Mouse (Mus musculus) embryonic facial prominence, embryonic 14.5 days (tissue): ENCODE measurements at regions not wholly inside any gene's neighbourhood (a gene's known extent, or its start where the extent isn't known, plus 50 kb on each side); places are given as distances from the start of the nearest gene placed in this dataset.

Experiments used
- ATAC-seq: fragments of 200-750 bp; cut with Nextera tagmentation; 2 replicates; pipeline ENCODE4 v1.8.0; 2017; ENCODE audit warnings: low read depth, moderate number of reproducible peaks, moderate TSS enrichment
- DNase-seq: peaks from one replicate; pipeline ENCODE4 v3.0.0-alpha.2; 2015; ENCODE audit warnings: low spot score
- H3K27ac ChIP-seq: fragments of 300-500 bp; sonication (generic); replicated peaks from 2 replicates; pipeline ENCODE4 v1.5.1; 2014; ENCODE audit warnings: low read depth, mild to moderate bottlenecking, low read length, moderate library complexity
- H3K27me3 ChIP-seq: fragments of 300-500 bp; sonication (generic); replicated peaks from 2 replicates; pipeline ENCODE4 v1.6.1; 2014; ENCODE audit warnings: low read length; ENCODE audit not compliant: control insufficient read depth, insufficient read depth
- H3K36me3 ChIP-seq: fragments of 300-500 bp; sonication (generic); 2 replicates; pipeline ENCODE4 v1.6.1; 2014; ENCODE audit warnings: low read length, mixed read lengths; ENCODE audit not compliant: control insufficient read depth, insufficient read depth
- H3K4me1 ChIP-seq: fragments of 300-500 bp; sonication (generic); 2 replicates; pipeline ENCODE4 v1.6.1; 2014; ENCODE audit warnings: antibody characterized with exemption, low read length; ENCODE audit not compliant: control insufficient read depth, insufficient read depth
- H3K4me2 ChIP-seq: fragments of 300-500 bp; sonication (generic); 2 replicates; pipeline ENCODE4 v1.6.1; 2014; ENCODE audit warnings: low read depth, mild to moderate bottlenecking, low read length, moderate library complexity, mixed read lengths
- H3K4me3 ChIP-seq: fragments of 300-500 bp; sonication (generic); 2 replicates; pipeline ENCODE4 v1.5.1; 2014; ENCODE audit warnings: low read depth, mild to moderate bottlenecking, low read length
- H3K9ac ChIP-seq: fragments of 300-500 bp; sonication (generic); 2 replicates; pipeline ENCODE4 v1.6.1; 2014; ENCODE audit warnings: low read depth, mild to moderate bottlenecking, low read length, moderate library complexity, mixed read lengths
- H3K9me3 ChIP-seq: fragments of 300-500 bp; sonication (generic); 2 replicates; pipeline ENCODE4 v1.6.1; 2016; ENCODE audit warnings: low read length; ENCODE audit not compliant: control insufficient read depth
- WGBS: fragments of 180-500 bp; shearing (Covaris S2); extraction: QIAGEN DNeasy Blood & Tissue Kit; methylation state at CpG from one replicate; pipeline ENCODE4 v1.1.7; 2014; 5-methylcytosine and 5-hydroxymethylcytosine counted together

GRCm38 (mm10) chr1:90668787-90669186 lies 66.0 kb downstream of the Cops8 start:
- ATAC-seq, result no peak
- Histone ChIP-seq H3K27me3 (no peaks in the 10 kb centered on the region), H3K4me2 (no peak overlapping the region), H3K9ac (no peak overlapping the region), H3K36me3 (no peaks in the 10 kb centered on the region), H3K4me3 (no peak overlapping the region), H3K27ac (no peak overlapping the region), H3K4me1 (peaks cover 7% of the 10 kb centered on the region; the same call in 1 of the 2 replicates), H3K9me3 (no peaks in the 10 kb centered on the region)
- WGBS, result 87% methylated on average over 3 of the region's 3 CpGs
- no peak for DNase-seq

GRCm38 (mm10) chr1:90669237-90669636 lies 66.5 kb downstream of the Cops8 start:
- ATAC-seq (no peak), DNase-seq (no peak)
- WGBS, result 94% methylated on average over 1 of the region's 1 CpGs

GRCm38 (mm10) chr1:90670346-90670745 lies 67.6 kb downstream of the Cops8 start:
- WGBS, result 73% methylated on average over 3 of the region's 3 CpGs
- Histone ChIP-seq H3K9me3 (no peaks in the 10 kb centered on the region), H3K36me3 (no peaks in the 10 kb centered on the region), H3K27me3 (no peaks in the 10 kb centered on the region), H3K27ac (no peak overlapping the region), H3K4me1 (peaks cover 8% of the 10 kb centered on the region; the same call in 1 of the 2 replicates), H3K4me3 (no peak overlapping the region), H3K4me2 (no peak overlapping the region), H3K9ac (no peak overlapping the region)
- ATAC-seq (no peak), DNase-seq (no peak)

More at GRCm38 (mm10) chr1:90669237-90669636, 66.5 kb downstream of the Cops8 start:
- no peaks in the 10 kb centered on the region for H3K36me3 ChIP-seq
- H3K27me3 ChIP-seq, result no peaks in the 10 kb centered on the region
- no peak overlapping the region for H3K4me2 ChIP-seq
- H3K9ac ChIP-seq, result no peak overlapping the region
- no peaks in the 10 kb centered on the region for H3K9me3 ChIP-seq
- no peak overlapping the region for H3K27ac ChIP-seq
- no peak overlapping the region for H3K4me3 ChIP-seq
- H3K4me1 ChIP-seq, result peaks cover 8% of the 10 kb centered on the region; the same call in 1 of the 2 replicates

DNA sequence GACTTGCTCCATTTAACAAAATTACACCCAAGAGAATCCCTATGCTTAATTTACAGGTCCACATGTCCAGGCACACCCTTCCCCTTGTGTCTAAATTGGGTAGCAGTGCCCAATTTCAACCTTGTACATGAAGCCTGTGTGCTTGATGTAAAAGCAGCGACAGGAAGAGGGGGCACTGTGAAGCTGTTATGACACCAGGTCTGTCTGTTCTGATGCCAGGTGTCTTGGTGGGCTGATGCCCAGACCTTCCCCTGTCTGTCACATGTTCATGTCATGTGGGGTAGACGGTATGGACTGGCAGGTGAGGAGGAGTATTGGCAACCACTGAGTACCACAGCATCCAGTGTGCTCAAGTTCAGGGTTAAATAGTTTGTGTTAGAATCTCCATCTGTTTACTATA lies 71.0 kb downstream of the Cops8 start:
- Histone ChIP-seq H3K9me3 (no peaks in the 10 kb centered on the region), H3K4me2 (no peak overlapping the region), H3K4me3 (no peak overlapping the region), H3K27me3 (no peaks in the 10 kb centered on the region), H3K36me3 (no peaks in the 10 kb centered on the region), H3K27ac (no peak overlapping the region), H3K4me1 (peaks cover 14% of the 10 kb centered on the region; the same call in 1 of the 2 replicates), H3K9ac (no peak overlapping the region)
- 54% methylated on average over 2 of the region's 2 CpGs for WGBS
- DNase-seq (no peak), ATAC-seq (no peak)

GRCm38 (mm10) chr1:90676192-90677006 lies 73.6 kb downstream of the Cops8 start:
- H3K9ac ChIP-seq, result peak overlapping the region; percentile 35; the same call in 1 of the 2 replicates
- H3K4me3 ChIP-seq, result no peak overlapping the region
- no peaks in the 10 kb centered on the region for H3K36me3 ChIP-seq
- H3K4me1 ChIP-seq, result peaks cover 14% of the 10 kb centered on the region; the same call in 1 of the 2 replicates
- H3K4me2 ChIP-seq, result peak overlapping the region; percentile 21; the same call in 1 of the 2 replicates
- ATAC-seq, result peak; percentile 55
- WGBS, result 29% methylated on average over 9 of the region's 9 CpGs
- peak; percentile 72 for DNase-seq
- H3K27me3 ChIP-seq, result no peaks in the 10 kb centered on the region
- no peaks in the 10 kb centered on the region for H3K9me3 ChIP-seq
- H3K27ac ChIP-seq, result peak overlapping the region; percentile 63; the same call in 1 of the 2 replicates

- Histone ChIP-seq H3K4me2 (no peak overlapping the region), H3K27me3 (no peaks in the 10 kb centered on the region), H3K9me3 (no peaks in the 10 kb centered on the region), H3K4me1 (peaks cover 14% of the 10 kb centered on the region; the same call in 1 of the 2 replicates), H3K27ac (no peak overlapping the region), H3K4me3 (no peak overlapping the region), H3K9ac (no peak overlapping the region), H3K36me3 (no peaks in the 10 kb centered on the region)
- no peak for ATAC-seq
- no peak for DNase-seq
Observed at GRCm38 (mm10) chr1:90677188-90677587, 74.4 kb downstream of the Cops8 start.

GRCm38 (mm10) chr1:90677651-90678201 lies 74.9 kb downstream of the Cops8 start:
- H3K9ac ChIP-seq, result no peak overlapping the region
- no peaks in the 10 kb centered on the region for H3K9me3 ChIP-seq
- ATAC-seq (no peak), DNase-seq (no peak)
- H3K4me3 ChIP-seq, result no peak overlapping the region
- no peak overlapping the region for H3K4me2 ChIP-seq
- H3K27me3 ChIP-seq, result no peaks in the 10 kb centered on the region
- H3K4me1 ChIP-seq, result peaks cover 14% of the 10 kb centered on the region; the same call in 1 of the 2 replicates
- WGBS, result 37% methylated on average over 1 of the region's 1 CpGs
- H3K36me3 ChIP-seq, result no peaks in the 10 kb centered on the region
- H3K27ac ChIP-seq, result no peak overlapping the region

DNA sequence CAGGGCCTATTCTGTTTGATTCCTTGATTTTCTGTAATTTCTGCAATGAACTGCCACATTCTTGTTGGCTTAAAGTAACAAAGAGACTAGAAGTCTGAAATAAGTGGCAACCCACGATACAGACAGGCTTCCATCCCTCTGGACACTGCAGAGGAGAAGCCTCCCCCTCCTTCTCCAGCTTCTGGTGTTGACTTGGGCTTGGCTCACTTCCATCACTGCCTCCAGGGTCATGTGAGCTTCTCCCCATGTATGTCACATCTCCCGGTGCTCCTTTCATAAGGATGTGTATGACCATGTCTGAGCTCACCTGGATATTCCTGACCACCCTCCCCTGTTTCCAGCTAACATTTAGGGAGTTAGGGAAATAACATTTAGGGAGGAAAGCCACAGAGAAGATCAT lies 75.6 kb downstream of the Cops8 start:
- WGBS, result 46% methylated on average over 2 of the region's 2 CpGs
- peaks cover 11% of the 10 kb centered on the region; the same call in 1 of the 2 replicates for H3K4me1 ChIP-seq
- H3K4me2 ChIP-seq, result no peak overlapping the region
- no peaks in the 10 kb centered on the region for H3K27me3 ChIP-seq
- ATAC-seq (no peak), DNase-seq (no peak)
- H3K36me3 ChIP-seq, result no peaks in the 10 kb centered on the region
- no peak overlapping the region for H3K9ac ChIP-seq
- no peaks in the 10 kb centered on the region for H3K9me3 ChIP-seq
- no peak overlapping the region for H3K27ac ChIP-seq
- H3K4me3 ChIP-seq, result no peak overlapping the region
